Mouse (Mus musculus): Measurements from ENCODE around the gene Trnp1.

- TF ChIP-seq CTCF (IDR thresholded peaks at IDR 0.05; ENCODE audit: low read depth) (no peak), EP300 (optimal IDR thresholded peaks at IDR 0.05) (no peak)
Measured at GRCm38 (mm10) chr4:133485691-133486425, 12.5 kb downstream of the Trnp1 start.

All from stomach, postnatal 0 days (tissue).